Mouse (Mus musculus) cerebellum, adult 2 months (tissue): ENCODE measurements around the gene Ckap4.

ENCODE experiments used
- CTCF ChIP-seq: fragments of 200-500 bp; IDR thresholded peaks from 2 replicates; pipeline ENCODE4 v1.5.1; 2011; ENCODE audit warnings: low read depth, mild to moderate bottlenecking, control low read depth, low read length, moderate library complexity, borderline replicate concordance; ENCODE audit not compliant: insufficient read depth
- POLR2A ChIP-seq: fragments of 200-500 bp; IDR thresholded peaks from 2 replicates; pipeline ENCODE4 v1.6.1; 2011; ENCODE audit warnings: low read length, control low read depth, borderline replicate concordance; ENCODE audit not compliant: insufficient read depth

DNA sequence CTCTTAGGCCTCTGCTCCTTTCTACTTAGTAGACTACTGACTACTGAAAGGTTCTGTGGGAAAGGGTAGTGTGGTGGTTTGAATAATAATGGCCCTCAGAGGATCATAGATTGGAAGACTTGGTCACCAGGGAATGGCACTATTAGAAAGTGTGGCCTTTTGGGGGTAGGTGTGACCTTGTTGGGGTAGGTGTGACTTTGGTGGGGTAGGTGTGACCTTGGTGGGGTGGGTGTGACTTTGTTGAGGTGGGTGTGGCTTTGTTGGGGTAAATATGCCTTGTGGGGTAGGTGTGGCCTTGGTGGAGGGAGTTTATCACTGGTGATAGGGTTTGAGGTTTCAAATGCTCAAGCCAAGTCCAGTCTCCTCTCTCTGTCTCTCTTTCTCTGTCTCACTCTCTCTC lies 21.1 kb downstream of the Ckap4 start:
- TF ChIP-seq POLR2A (no peak), CTCF (no peak)
